In the genomic region with DNA sequence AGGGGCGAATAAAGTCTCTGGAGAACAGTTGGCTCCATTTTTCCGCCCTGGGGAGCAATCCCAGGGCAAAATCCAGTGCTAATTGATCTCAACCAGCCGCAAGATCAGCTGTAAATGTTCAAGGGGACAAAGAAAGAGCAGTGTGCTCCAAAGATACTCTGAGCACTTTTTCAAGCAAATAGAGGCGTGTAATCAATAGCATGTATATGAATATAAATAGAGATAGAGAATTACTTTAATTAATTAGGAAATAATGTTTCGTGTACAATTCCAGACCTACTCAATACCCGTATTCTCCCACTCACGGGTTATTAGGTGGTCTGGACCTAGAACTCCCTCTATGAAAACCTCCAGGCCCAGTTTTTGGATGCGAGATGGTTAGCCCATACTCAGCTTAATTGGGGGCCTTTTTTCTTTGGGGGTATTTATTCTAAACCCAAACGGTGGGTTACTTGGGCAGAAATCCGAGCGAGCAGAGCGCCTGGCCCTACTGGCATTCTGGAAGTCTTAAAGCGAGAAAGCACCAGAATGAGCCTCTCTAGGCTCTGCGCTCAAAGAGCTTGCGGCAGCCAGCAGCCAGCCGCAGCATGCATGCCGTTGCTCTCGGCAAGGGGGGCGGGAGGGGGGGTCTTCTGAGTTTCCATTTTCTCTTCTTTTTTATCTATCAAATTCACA, we compare ENCODE assay signal across 19 mouse cellular contexts. TPM values are rescaled to one million over a fixed set of nuclear protein-coding genes. Genes with fewer than 3 reads are reported as not detected.
DNase-seq lines count a peak whose midpoint lies in the region; ATAC-seq and TF ChIP-seq lines count a peak whose summit lies in the region.
"Had no signal": no experiment of that assay in that cellular context is flagged by ENCODE, and none has a peak within 500 bp of the region (broad histone marks: within the 10 kb centered on the region; RNA-seq: fewer than 3 reads in every experiment).

No protein-coding gene starts in this region.

- peaks cover 95% of the 10 kb centered on the region for H3K27me3 ChIP-seq in lung, embryonic 14.5 days (ENCODE audit: insufficient read depth, low read length)
- peaks cover 100% of the 10 kb centered on the region for H3K27me3 ChIP-seq in embryonic facial prominence, embryonic 10.5 days (replicated peaks; ENCODE audit: low read depth, poor library complexity, severe bottlenecking)
- H3K27me3 ChIP-seq: CH12.LX had no signal

- H3K4me2 ChIP-seq in lung, embryonic 14.5 days = no peak overlapping the region
- H3K4me2 ChIP-seq: heart, embryonic 11.5 days; lung, embryonic 15.5 days; neural tube, embryonic 12.5 days had no signal

- H3K9me3 ChIP-seq in lung, embryonic 14.5 days (ENCODE audit: low read depth, low read length) = no peaks in the 10 kb centered on the region
- no peaks in the 10 kb centered on the region for H3K9me3 ChIP-seq in embryonic facial prominence, embryonic 10.5 days
- H3K9me3 ChIP-seq: lung, embryonic 15.5 days; neural tube, embryonic 12.5 days had no signal

- TF ChIP-seq CTCF in lung, embryonic 14.5 days (IDR thresholded peaks at IDR 0.05; ENCODE audit: low read depth) = no peak

- ATAC-seq in lung, embryonic 14.5 days (ENCODE audit: insufficient read depth) = no peak
- ATAC-seq: intestine, embryonic 16.5 days; Patski had no signal

- whole genome bisulfite sequencing in lung, embryonic 14.5 days = 5% methylated on average over 19 of the region's 19 CpGs
- 2% methylated on average over 19 of the region's 19 CpGs for WGBS in embryonic facial prominence, embryonic 10.5 days

- H3K27ac ChIP-seq in lung, embryonic 14.5 days (ENCODE audit: low read depth) = no peak overlapping the region
- no peak overlapping the region for H3K27ac ChIP-seq in embryonic facial prominence, embryonic 10.5 days (replicated peaks)
- H3K27ac ChIP-seq: lung, embryonic 15.5 days; neural tube, embryonic 12.5 days; stomach, postnatal 0 days had no signal

- H3K36me3 ChIP-seq in lung, embryonic 14.5 days (ENCODE audit: insufficient read depth) = no peaks in the 10 kb centered on the region
- H3K36me3 ChIP-seq in embryonic facial prominence, embryonic 10.5 days (replicated peaks) = no peaks in the 10 kb centered on the region
- H3K36me3 ChIP-seq: lung, embryonic 15.5 days; neural tube, embryonic 12.5 days had no signal

- H3K4me3 ChIP-seq in lung, embryonic 14.5 days (ENCODE audit: low read depth, low read length) = no peak overlapping the region
- H3K4me3 ChIP-seq in embryonic facial prominence, embryonic 10.5 days = peak overlapping the region; percentile 28; the same call in 1 of the 2 replicates
- H3K4me3 ChIP-seq: lung, embryonic 15.5 days; megakaryocyte, embryonic 14.5 days; neural tube, embryonic 12.5 days had no signal

- peak; percentile 3 for DNase-seq in lung, embryonic 14.5 days
- no peak for DNase-seq in lung, postnatal 10 days
- peak; percentile 22 for DNase-seq in brain, embryonic 18.5 days (ENCODE audit: low read depth, low spot score)
- DNase-seq in embryonic facial prominence, embryonic 10.5 days (ENCODE audit: low spot score) = peak; percentile 37
- peak; percentile 3 for DNase-seq in layer of hippocampus, adult 9-11 months
- no peak for DNase-seq in adrenal gland, adult 2 months
- DNase-seq in c-Kit-positive CD71-positive TER-119-positive erythroid progenitor cells, embryonic 14.5 days (ENCODE audit: low spot score) = no peak
- DNase-seq: gastrocnemius, postnatal 14 days had no signal

- H3K9ac ChIP-seq in lung, embryonic 14.5 days = no peak overlapping the region
- H3K9ac ChIP-seq: lung, embryonic 15.5 days; neural tube, embryonic 12.5 days had no signal

- H3K4me1 ChIP-seq in lung, embryonic 14.5 days (ENCODE audit: insufficient read depth) = no peaks in the 10 kb centered on the region
- no peaks in the 10 kb centered on the region for H3K4me1 ChIP-seq in embryonic facial prominence, embryonic 10.5 days
- H3K4me1 ChIP-seq: lung, embryonic 15.5 days; megakaryocyte, embryonic 14.5 days; neural tube, embryonic 12.5 days had no signal

RNA-seq across cellular contexts. Expression of a gene that starts 6.0 kb away (rescaled TPM):
- polyA plus RNA-seq in lung, embryonic 14.5 days (2014; fragmentation: Nextera tagmentation; extraction: Ambion mirVana) = 0.09 TPM in 1 of 2 replicates, not detected in the other
- 3.2 and 4.7 TPM in 2 replicates for polyA plus RNA-seq in embryonic facial prominence, embryonic 10.5 days (2016; fragmentation: Nextera tagmentation; extraction: Ambion mirVana)
- total RNA-seq in adrenal gland, adult 2 months (2021) = not detected
- polyA plus RNA-seq in adrenal gland, adult 2 months (2012; rRNA removed) = not detected in 2 replicates
- total RNA-seq: adrenal gland, adult 18-20 months; CH12.LX; common myeloid progenitor, adult 5-6 weeks; gastrocnemius, postnatal 14 days; hematopoietic stem cell, adult 5-6 weeks had no signal
- polyA plus RNA-seq: intestine, embryonic 16.5 days; neural tube, embryonic 12.5 days; Patski; stomach, postnatal 0 days had no signal

RNA-seq across cellular contexts. Expression of a gene that starts 8.5 kb away (rescaled TPM):
- not detected in 2 replicates for polyA plus RNA-seq in lung, embryonic 14.5 days (2014; fragmentation: Nextera tagmentation; extraction: Ambion mirVana)
- polyA plus RNA-seq in embryonic facial prominence, embryonic 10.5 days (2016; fragmentation: Nextera tagmentation; extraction: Ambion mirVana) = 0.11 and 0.21 TPM in 2 replicates
- not detected for total RNA-seq in adrenal gland, adult 2 months (2021)
- polyA plus RNA-seq in adrenal gland, adult 2 months (2012; rRNA removed) = not detected in 2 replicates
- total RNA-seq: adrenal gland, adult 18-20 months; CH12.LX; common myeloid progenitor, adult 5-6 weeks; gastrocnemius, postnatal 14 days; hematopoietic stem cell, adult 5-6 weeks had no signal
- polyA plus RNA-seq: heart, embryonic 11.5 days; intestine, embryonic 16.5 days; lung, embryonic 15.5 days; neural tube, embryonic 12.5 days; Patski; stomach, postnatal 0 days had no signal

Comparison
In these comparisons a context has a peak if more than half of its experiments do, and no peak if none do; other contexts are left out.
1. DNase-seq: peak in lung, embryonic 14.5 days (single experiment), brain, embryonic 18.5 days (single experiment), embryonic facial prominence, embryonic 10.5 days (single experiment) and layer of hippocampus, adult 9-11 months (single experiment); none in lung, postnatal 10 days (single experiment), adrenal gland, adult 2 months (single experiment) and c-Kit-positive CD71-positive TER-119-positive erythroid progenitor cells, embryonic 14.5 days (single experiment).